Mouse (Mus musculus): ENCODE measurements around the gene Senp7. TPM values are rescaled to one million over a fixed set of nuclear protein-coding genes. Genes with fewer than 3 reads are reported as not detected.
"Not testable (repeated sequence)": the region's sequence is repeated elsewhere in the genome, so short reads cannot be mapped to it uniquely, and the experiment has no call there.

Gene Senp7
- 44.9 and 51.2 TPM in 2 replicates for polyA plus RNA-seq (2015; fragmentation: Nextera tagmentation; extraction: Ambion mirVana)

DNA sequence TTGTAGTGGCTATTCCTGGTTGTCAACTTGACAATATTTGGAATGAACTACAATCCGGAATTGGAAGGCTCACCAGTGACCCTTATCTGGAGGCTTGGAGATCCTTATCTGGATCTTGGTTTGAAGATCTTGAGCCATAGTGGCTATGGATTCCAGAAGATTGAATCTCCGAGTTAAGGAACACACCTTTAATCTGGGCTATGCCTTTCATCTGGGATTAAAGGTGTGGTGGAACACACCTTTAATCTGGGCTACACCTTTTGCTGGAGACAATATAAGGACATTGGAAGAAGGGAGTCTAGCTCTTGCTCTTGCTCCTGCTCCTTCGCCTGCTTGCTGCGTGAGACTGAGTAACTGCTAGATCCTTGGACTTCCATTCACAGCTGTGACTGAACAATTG, at the start of gene Senp7:
TSS of gene Senp7 (plus strand) at position 301 of the 400 bp plus-strand sequence.
- not testable (repeated sequence) for H3K9me3 ChIP-seq; ATAC-seq (ENCODE audit: insufficient number of reproducible peaks, insufficient read depth, low FRiP score, low TSS enrichment, low read depth); H3K4me3 ChIP-seq; H3K27ac ChIP-seq; H3K27me3 ChIP-seq; H3K4me1 ChIP-seq; H3K4me2 ChIP-seq; H3K9ac ChIP-seq; H3K36me3 ChIP-seq
- no CpG with 5 or more reads among the region's 4 CpGs for WGBS

GRCm38 (mm10) chr16:56006798-56007197, 41.3 kb upstream of the Senp7 start:
- no peaks in the 10 kb centered on the region for H3K27me3 ChIP-seq
- WGBS = 97% methylated on average over 11 of the region's 11 CpGs
- no peaks in the 10 kb centered on the region for H3K9me3 ChIP-seq
- H3K27ac ChIP-seq = no peak overlapping the region
- peaks cover 54% of the 10 kb centered on the region for H3K36me3 ChIP-seq
- H3K9ac ChIP-seq = no peak overlapping the region
- no peak for ATAC-seq (ENCODE audit: insufficient number of reproducible peaks, insufficient read depth, low FRiP score, low TSS enrichment, low read depth)
- no peak overlapping the region for H3K4me2 ChIP-seq
- no peaks in the 10 kb centered on the region for H3K4me1 ChIP-seq
- no peak overlapping the region for H3K4me3 ChIP-seq

- Histone ChIP-seq H3K9ac (no peak overlapping the region), H3K4me2 (no peak overlapping the region), H3K27ac (no peak overlapping the region), H3K27me3 (no peaks in the 10 kb centered on the region), H3K4me3 (no peak overlapping the region), H3K9me3 (no peaks in the 10 kb centered on the region), H3K36me3 (peaks cover 45% of the 10 kb centered on the region), H3K4me1 (no peaks in the 10 kb centered on the region)
- WGBS = 95% methylated on average over 1 of the region's 1 CpGs
- ATAC-seq (ENCODE audit: insufficient number of reproducible peaks, insufficient read depth, low FRiP score, low TSS enrichment, low read depth) = no peak
Observed at GRCm38 (mm10) chr16:56008862-56009261, 39.3 kb upstream of the Senp7 start.

- Histone ChIP-seq H3K4me2 (no peak overlapping the region), H3K4me3 (no peak overlapping the region), H3K27ac (no peak overlapping the region), H3K27me3 (no peaks in the 10 kb centered on the region), H3K9me3 (no peaks in the 10 kb centered on the region), H3K9ac (no peak overlapping the region), H3K36me3 (peaks cover 42% of the 10 kb centered on the region), H3K4me1 (no peaks in the 10 kb centered on the region)
- WGBS = 91% methylated on average over 10 of the region's 10 CpGs
- 0 out of 2 replicates have a peak, but pooled peaks have one; percentile 56 for ATAC-seq (ENCODE audit: insufficient number of reproducible peaks, insufficient read depth, low FRiP score, low TSS enrichment, low read depth)
Observed at GRCm38 (mm10) chr16:56012789-56013743, 35.1 kb upstream of the Senp7 start.

DNA sequence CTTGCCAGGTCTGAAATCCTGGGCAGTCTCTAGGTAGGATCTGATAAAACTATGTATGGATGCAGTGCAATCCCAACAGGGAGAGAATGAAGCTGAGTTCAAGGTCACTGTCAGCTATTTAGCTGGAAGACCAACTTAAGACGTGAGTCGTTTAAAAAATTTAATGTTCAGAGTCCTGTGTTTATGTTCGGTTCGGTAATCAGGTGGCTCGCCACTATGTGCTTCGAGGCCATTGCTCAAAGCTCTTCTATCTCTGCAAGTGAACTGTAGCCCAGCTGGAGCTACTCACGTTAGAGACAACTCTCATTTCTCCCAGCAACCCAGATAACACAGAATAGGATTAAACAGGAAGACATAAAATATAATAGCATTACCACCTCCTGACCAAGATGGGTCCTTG, 34.1 kb upstream of the Senp7 start:
- no peak overlapping the region for H3K27ac ChIP-seq
- peaks cover 49% of the 10 kb centered on the region for H3K36me3 ChIP-seq
- H3K4me2 ChIP-seq = no peak overlapping the region
- H3K9me3 ChIP-seq = no peaks in the 10 kb centered on the region
- WGBS = 87% methylated on average over 7 of the region's 7 CpGs
- H3K4me3 ChIP-seq = no peak overlapping the region
- no peaks in the 10 kb centered on the region for H3K27me3 ChIP-seq
- H3K4me1 ChIP-seq = no peaks in the 10 kb centered on the region
- no peak overlapping the region for H3K9ac ChIP-seq
- no peak for ATAC-seq (ENCODE audit: insufficient number of reproducible peaks, insufficient read depth, low FRiP score, low TSS enrichment, low read depth)

- 95% methylated on average over 7 of the region's 7 CpGs for WGBS
- Histone ChIP-seq H3K36me3 (peaks cover 52% of the 10 kb centered on the region), H3K27ac (no peak overlapping the region), H3K9ac (no peak overlapping the region), H3K27me3 (no peaks in the 10 kb centered on the region), H3K4me1 (0 out of 2 replicates have a peak, but pooled peaks cover 2% of the 10 kb centered on the region), H3K4me3 (no peak overlapping the region), H3K4me2 (no peak overlapping the region), H3K9me3 (no peaks in the 10 kb centered on the region)
- no peak for ATAC-seq (ENCODE audit: insufficient number of reproducible peaks, insufficient read depth, low FRiP score, low TSS enrichment, low read depth)
Observed at GRCm38 (mm10) chr16:56019660-56020059, 28.5 kb upstream of the Senp7 start.

GRCm38 (mm10) chr16:56027854-56028629, 20.1 kb upstream of the Senp7 start:
- Histone ChIP-seq H3K9ac (peak overlapping the region; percentile 97), H3K4me2 (peak overlapping the region; percentile 71), H3K27me3 (no peaks in the 10 kb centered on the region), H3K4me1 (peaks cover 20% of the 10 kb centered on the region), H3K4me3 (peak overlapping the region; percentile 87), H3K27ac (peak overlapping the region; percentile 95; the same call in 1 of the 2 replicates), H3K36me3 (peaks cover 28% of the 10 kb centered on the region), H3K9me3 (no peaks in the 10 kb centered on the region)
- WGBS = 40% methylated on average over 12 of the region's 12 CpGs
- ATAC-seq (ENCODE audit: insufficient number of reproducible peaks, insufficient read depth, low FRiP score, low TSS enrichment, low read depth) = no peak

GRCm38 (mm10) chr16:56028722-56029551, 19.2 kb upstream of the Senp7 start:
- no peaks in the 10 kb centered on the region for H3K27me3 ChIP-seq
- H3K36me3 ChIP-seq = peaks cover 33% of the 10 kb centered on the region
- H3K4me3 ChIP-seq = peak overlapping the region; percentile 87
- under 1% methylated on average over 60 of the region's 62 CpGs for WGBS
- peak overlapping the region; percentile 97 for H3K9ac ChIP-seq
- peaks cover 20% of the 10 kb centered on the region for H3K4me1 ChIP-seq
- H3K9me3 ChIP-seq = no peaks in the 10 kb centered on the region
- ATAC-seq (ENCODE audit: insufficient number of reproducible peaks, insufficient read depth, low FRiP score, low TSS enrichment, low read depth) = peak; percentile 79
- H3K27ac ChIP-seq = peak overlapping the region; percentile 95
- H3K4me2 ChIP-seq = peak overlapping the region; percentile 71

- Histone ChIP-seq H3K4me3 (peak within 1 kb of the TSS; percentile 87), H3K4me2 (peak within 1 kb of the TSS; percentile 71), H3K36me3 (peaks cover 39% of the 10 kb centered on the region), H3K9ac (peak within 1 kb of the TSS; percentile 97), H3K9me3 (no peaks in the 10 kb centered on the region), H3K4me1 (peaks cover 20% of the 10 kb centered on the region), H3K27me3 (no peaks in the 10 kb centered on the region), H3K27ac (peak within 1 kb of the TSS; percentile 95)
- 1% methylated on average over 37 of the region's 39 CpGs for WGBS
- ATAC-seq (ENCODE audit: insufficient number of reproducible peaks, insufficient read depth, low FRiP score, low TSS enrichment, low read depth) = peak; percentile 99
Observed at GRCm38 (mm10) chr16:56029661-56030082, 18.5 kb upstream of the Senp7 start, which contains the start of gene Pcnp. Gene Pcnp, minus strand, starts transcription at chr16:56029739.

DNA sequence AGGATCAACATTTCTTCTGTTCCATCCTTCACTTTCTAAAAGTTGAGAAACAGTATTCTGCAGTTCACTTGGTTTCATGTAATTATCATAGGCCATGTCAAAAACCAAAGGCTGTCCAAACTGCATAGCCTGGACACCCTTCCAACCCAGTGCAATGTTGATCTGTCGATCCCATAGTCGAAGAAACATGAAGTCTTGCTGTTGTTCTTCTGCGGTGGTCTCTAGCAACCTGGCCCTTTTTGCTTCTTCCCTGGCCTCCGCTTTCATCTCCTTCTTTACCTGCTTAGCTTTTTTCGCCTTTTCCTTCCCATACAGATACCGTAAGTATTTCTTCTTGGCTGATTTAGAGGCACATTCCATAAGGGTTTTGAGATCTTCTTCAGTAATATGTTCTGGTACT, 13.6 kb upstream of the Senp7 start:
- WGBS = 97% methylated on average over 6 of the region's 6 CpGs
- H3K27me3 ChIP-seq = no peaks in the 10 kb centered on the region
- H3K9me3 ChIP-seq = no peaks in the 10 kb centered on the region
- no peak overlapping the region for H3K4me2 ChIP-seq
- no peak for ATAC-seq (ENCODE audit: insufficient number of reproducible peaks, insufficient read depth, low FRiP score, low TSS enrichment, low read depth)
- H3K4me1 ChIP-seq = peaks cover 27% of the 10 kb centered on the region
- H3K27ac ChIP-seq = no peak overlapping the region
- H3K36me3 ChIP-seq = peaks cover 27% of the 10 kb centered on the region
- no peak overlapping the region for H3K4me3 ChIP-seq
- no peak overlapping the region for H3K9ac ChIP-seq

DNA sequence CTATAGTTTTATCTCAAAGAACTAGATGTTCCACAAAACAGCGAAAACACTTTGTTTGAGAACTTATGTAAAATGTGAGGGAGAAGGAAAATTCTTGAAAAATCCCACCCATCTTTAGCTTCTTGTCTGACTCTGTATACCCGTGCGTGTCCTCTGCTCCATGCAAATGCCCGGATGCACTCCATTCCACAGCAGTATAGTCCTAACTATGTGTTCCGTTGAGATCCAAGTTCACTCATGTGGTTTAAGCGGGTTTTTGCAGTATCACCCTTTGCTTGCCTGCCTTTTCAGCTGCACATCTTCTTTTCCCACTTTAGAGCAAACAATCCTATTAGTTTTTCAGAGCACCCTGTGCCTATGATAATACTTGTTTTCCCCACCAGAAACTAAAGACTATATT, 11.6 kb upstream of the Senp7 start:
- 58% methylated on average over 6 of the region's 6 CpGs for WGBS
- Histone ChIP-seq H3K9ac (peak overlapping the region; percentile 92), H3K27me3 (no peaks in the 10 kb centered on the region), H3K36me3 (peaks cover 27% of the 10 kb centered on the region), H3K4me3 (peak overlapping the region; percentile 93), H3K4me1 (peaks cover 15% of the 10 kb centered on the region), H3K9me3 (no peaks in the 10 kb centered on the region), H3K4me2 (peak overlapping the region; percentile 74), H3K27ac (no peak overlapping the region)
- no peak for ATAC-seq (ENCODE audit: insufficient number of reproducible peaks, insufficient read depth, low FRiP score, low TSS enrichment, low read depth)
